Mouse (Mus musculus): ENCODE results near the gene Cdk17. TPM values are rescaled to one million over a fixed set of nuclear protein-coding genes. Genes with fewer than 3 reads are reported as not detected.
A peak's percentile ranks its signal among the peaks of the same experiment; 100 is the strongest.

Cdk17 gene
- polyA plus RNA-seq, 2 experiments, result 10.5 to 12.9 TPM

GRCm38 (mm10) chr10:93142600-93143284, 17.9 kb upstream of the Cdk17 start:
- no peak for TF ChIP-seq EP300 (IDR thresholded peaks at IDR 0.05; ENCODE audit: low read depth)
- no peak for TF ChIP-seq CTCF (IDR thresholded peaks at IDR 0.05; ENCODE audit: low read depth)
- no peak for ATAC-seq (ENCODE audit: insufficient read depth)
- H3K4me1 ChIP-seq (replicated peaks; ENCODE audit: control insufficient read depth in 2 of 2, insufficient read depth in 2 of 2, low read length in 1 of 2), result peaks cover 29 to 36% of the 10 kb centered on the region in 2 experiments
- H3K4me3 ChIP-seq (ENCODE audit: insufficient read depth in 1 of 2, low read depth in 2 of 2, low read length in 2 of 2), result peak overlapping the region; percentile 67
- H3K9me3 ChIP-seq (ENCODE audit: control insufficient read depth, low read length), result no peaks in the 10 kb centered on the region
- H3K27me3 ChIP-seq (ENCODE audit: control insufficient read depth, insufficient read depth, low read length), result no peaks in the 10 kb centered on the region
- H3K9ac ChIP-seq (replicated peaks), result peak overlapping the region; percentile 89
- H3K4me2 ChIP-seq (ENCODE audit: low read depth), result peak overlapping the region; percentile 83
- DNase-seq (ENCODE audit: low read depth in 3 of 3, low spot score in 3 of 3), result no peak
- H3K36me3 ChIP-seq (replicated peaks; ENCODE audit: control insufficient read depth, insufficient read depth, low read depth), result no peaks in the 10 kb centered on the region
- WGBS (ENCODE audit: insufficient replicate concordance), result 8% methylated on average over 8 of the region's 8 CpGs
- H3K27ac ChIP-seq, result peak overlapping the region; percentile 99

GRCm38 (mm10) chr10:93143285-93143985, 17.2 kb upstream of the Cdk17 start:
- ATAC-seq (ENCODE audit: insufficient read depth), result peak; percentile 95
- H3K4me2 ChIP-seq (ENCODE audit: low read depth), result peak overlapping the region; percentile 83
- DNase-seq (ENCODE audit: low read depth in 3 of 3, low spot score in 3 of 3), result peak; percentile 89 to 93 (median 91)
- H3K27me3 ChIP-seq (ENCODE audit: control insufficient read depth, insufficient read depth, low read length), result no peaks in the 10 kb centered on the region
- H3K9ac ChIP-seq (replicated peaks), result peak overlapping the region; percentile 89
- H3K4me3 ChIP-seq (ENCODE audit: insufficient read depth in 1 of 2, low read depth in 2 of 2, low read length in 2 of 2), result peak overlapping the region; percentile 67 to 73
- WGBS (ENCODE audit: insufficient replicate concordance), result 2% methylated on average over 18 of the region's 18 CpGs
- peak overlapping the region; percentile 99 for H3K27ac ChIP-seq
- peaks cover 29 to 36% of the 10 kb centered on the region in 2 experiments for H3K4me1 ChIP-seq (replicated peaks; ENCODE audit: control insufficient read depth in 2 of 2, insufficient read depth in 2 of 2, low read length in 1 of 2)
- TF ChIP-seq CTCF (IDR thresholded peaks at IDR 0.05; ENCODE audit: low read depth) (no peak), EP300 (IDR thresholded peaks at IDR 0.05; ENCODE audit: low read depth) (peak; percentile 99)
- no peaks in the 10 kb centered on the region for H3K36me3 ChIP-seq (replicated peaks; ENCODE audit: control insufficient read depth, insufficient read depth, low read depth)
- no peaks in the 10 kb centered on the region for H3K9me3 ChIP-seq (ENCODE audit: control insufficient read depth, low read length)

DNA sequence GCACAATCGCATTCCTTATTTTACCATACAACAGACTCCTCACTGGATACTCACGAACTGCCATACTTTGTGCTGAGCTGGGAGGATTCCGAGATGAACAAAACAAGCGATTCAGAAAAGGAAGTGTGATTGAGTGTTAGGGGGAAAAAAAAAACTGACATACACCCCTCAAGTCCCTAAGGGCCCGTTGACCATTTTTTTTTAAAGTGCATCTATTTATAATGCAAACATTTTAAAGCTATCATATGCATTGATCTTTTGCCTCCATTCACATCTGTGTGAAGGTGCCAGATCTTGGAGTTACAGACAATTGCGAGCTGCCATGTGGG, 16.7 kb upstream of the Cdk17 start:
- H3K27me3 ChIP-seq (ENCODE audit: control insufficient read depth, insufficient read depth, low read length), result no peaks in the 10 kb centered on the region
- H3K27ac ChIP-seq, result peak overlapping the region; percentile 99
- 12% methylated on average over 6 of the region's 6 CpGs for WGBS (ENCODE audit: insufficient replicate concordance)
- no peak for DNase-seq (ENCODE audit: low read depth in 3 of 3, low spot score in 3 of 3)
- TF ChIP-seq CTCF (IDR thresholded peaks at IDR 0.05; ENCODE audit: low read depth) (no peak), EP300 (IDR thresholded peaks at IDR 0.05; ENCODE audit: low read depth) (no peak)
- no peak for ATAC-seq (ENCODE audit: insufficient read depth)
- peaks cover 29 to 36% of the 10 kb centered on the region in 2 experiments for H3K4me1 ChIP-seq (replicated peaks; ENCODE audit: control insufficient read depth in 2 of 2, insufficient read depth in 2 of 2, low read length in 1 of 2)
- no peaks in the 10 kb centered on the region for H3K9me3 ChIP-seq (ENCODE audit: control insufficient read depth, low read length)
- H3K36me3 ChIP-seq (replicated peaks; ENCODE audit: control insufficient read depth, insufficient read depth, low read depth), result no peaks in the 10 kb centered on the region
- peak overlapping the region; percentile 64 for H3K9ac ChIP-seq (replicated peaks)
- H3K4me2 ChIP-seq (ENCODE audit: low read depth), result peak overlapping the region; percentile 83
- H3K4me3 ChIP-seq (ENCODE audit: insufficient read depth in 1 of 2, low read depth in 2 of 2, low read length in 2 of 2), result peak overlapping the region; percentile 67 to 73

DNA sequence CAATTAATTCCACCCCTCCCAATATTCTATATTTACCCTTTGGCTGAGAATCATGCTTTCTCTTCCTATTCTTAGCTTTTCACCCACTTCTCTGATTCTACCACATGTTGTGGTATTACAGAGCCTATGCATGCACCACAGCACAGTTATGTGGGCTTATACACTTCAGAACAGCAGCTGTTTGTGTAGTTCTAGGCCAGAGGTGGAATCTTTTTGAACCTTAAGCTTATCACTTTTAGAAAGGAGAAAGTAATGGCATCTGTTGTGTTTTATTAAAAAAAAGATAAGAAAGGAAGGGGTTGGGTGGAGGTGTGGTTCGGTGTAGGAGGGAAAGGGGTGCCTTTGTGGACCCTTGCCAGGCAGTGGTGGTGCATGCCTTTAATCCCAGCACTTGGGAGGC, 16.1 kb upstream of the Cdk17 start:
- WGBS (ENCODE audit: insufficient replicate concordance), result 18% methylated on average over 1 of the region's 1 CpGs
- H3K4me1 ChIP-seq (replicated peaks; ENCODE audit: control insufficient read depth in 2 of 2, insufficient read depth in 2 of 2, low read length in 1 of 2), result peaks cover 29 to 36% of the 10 kb centered on the region in 2 experiments
- ATAC-seq (ENCODE audit: insufficient read depth) (peak; percentile 7; the same call in 1 of the 2 replicates), DNase-seq (ENCODE audit: low read depth in 3 of 3, low spot score in 3 of 3) (peak in 1 of 3 experiments; percentile 46)
- H3K9me3 ChIP-seq (ENCODE audit: control insufficient read depth, low read length), result no peaks in the 10 kb centered on the region
- no peaks in the 10 kb centered on the region for H3K27me3 ChIP-seq (ENCODE audit: control insufficient read depth, insufficient read depth, low read length)
- peak overlapping the region; percentile 99 for H3K27ac ChIP-seq
- peak overlapping the region in 1 of 2 experiments; percentile 67; a peak in 2 of 4 replicates for H3K4me3 ChIP-seq (ENCODE audit: insufficient read depth in 1 of 2, low read depth in 2 of 2, low read length in 2 of 2)
- peak overlapping the region; percentile 64 for H3K9ac ChIP-seq (replicated peaks)
- no peaks in the 10 kb centered on the region for H3K36me3 ChIP-seq (replicated peaks; ENCODE audit: control insufficient read depth, insufficient read depth, low read depth)
- peak overlapping the region; percentile 83 for H3K4me2 ChIP-seq (ENCODE audit: low read depth)
- TF ChIP-seq CTCF (IDR thresholded peaks at IDR 0.05; ENCODE audit: low read depth) (no peak), EP300 (IDR thresholded peaks at IDR 0.05; ENCODE audit: low read depth) (peak; percentile 62)

DNA sequence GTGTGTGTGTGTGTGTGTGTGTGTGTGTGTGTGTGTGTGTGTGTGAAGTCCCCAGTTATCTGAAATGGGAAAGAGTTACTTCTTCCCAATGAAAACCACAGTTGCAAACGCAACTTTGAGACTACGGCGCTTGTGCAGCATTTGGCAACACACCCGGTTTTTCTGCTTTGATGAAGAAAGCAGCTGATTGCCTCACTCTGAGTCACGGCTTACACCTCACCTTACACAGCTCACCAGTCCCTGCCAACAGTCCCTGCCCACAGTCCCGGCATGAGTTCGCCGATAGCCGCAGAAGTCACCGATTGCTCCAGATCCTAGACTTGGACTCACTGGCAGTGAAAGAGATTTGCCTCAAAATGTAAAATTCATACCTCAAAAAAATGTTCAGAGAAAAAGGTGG, 15.6 kb upstream of the Cdk17 start:
- TF ChIP-seq CTCF (IDR thresholded peaks at IDR 0.05; ENCODE audit: low read depth) (no peak), EP300 (IDR thresholded peaks at IDR 0.05; ENCODE audit: low read depth) (no peak)
- Histone ChIP-seq H3K4me3 (ENCODE audit: insufficient read depth in 1 of 2, low read depth in 2 of 2, low read length in 2 of 2) (peak overlapping the region in 1 of 2 experiments; percentile 23; a peak in 1 of 4 replicates), H3K4me2 (ENCODE audit: low read depth) (peak overlapping the region; percentile 83), H3K4me1 (replicated peaks; ENCODE audit: control insufficient read depth in 2 of 2, insufficient read depth in 2 of 2, low read length in 1 of 2) (peaks cover 29 to 36% of the 10 kb centered on the region in 2 experiments), H3K27me3 (ENCODE audit: control insufficient read depth, insufficient read depth, low read length) (no peaks in the 10 kb centered on the region), H3K9me3 (ENCODE audit: control insufficient read depth, low read length) (no peaks in the 10 kb centered on the region), H3K36me3 (replicated peaks; ENCODE audit: control insufficient read depth, insufficient read depth, low read depth) (no peaks in the 10 kb centered on the region), H3K9ac (replicated peaks) (peak overlapping the region; percentile 64), H3K27ac (peak overlapping the region; percentile 99)
- 34% methylated on average over 10 of the region's 10 CpGs for WGBS (ENCODE audit: insufficient replicate concordance)
- DNase-seq (ENCODE audit: low read depth in 3 of 3, low spot score in 3 of 3), result peak in 1 of 3 experiments; percentile 54
- ATAC-seq (ENCODE audit: insufficient read depth), result peak; percentile 8; the same call in 1 of the 2 replicates
